Mouse (Mus musculus) ovary, postnatal 14 days (tissue): ENCODE results near the gene Nhlrc1.

Experiments
- DNase-seq: peaks from one replicate; pipeline ENCODE4 v3.0.0; 2022; ENCODE audit warnings: low spot score

Gene Nhlrc1

DNA sequence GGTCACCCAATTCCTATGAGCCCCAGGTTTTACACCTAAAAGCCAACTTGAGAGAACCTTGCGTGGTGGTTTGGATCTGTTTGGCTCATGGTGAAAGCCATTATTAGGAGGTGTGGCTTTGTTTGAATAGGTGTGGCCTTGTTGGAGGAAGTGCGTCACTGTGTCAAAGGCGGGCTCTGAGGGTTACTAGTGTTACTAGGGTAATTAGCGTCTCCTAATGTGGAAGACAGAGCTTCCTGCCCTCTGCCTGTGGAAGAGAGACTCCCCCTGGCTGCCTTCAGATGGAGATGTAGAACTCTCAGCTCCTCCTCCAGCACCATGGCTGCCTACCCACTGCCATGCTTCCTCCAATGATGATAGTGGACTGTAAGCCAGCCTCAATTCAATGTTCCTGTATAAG lies 13.1 kb downstream of the Nhlrc1 start:
- DNase-seq, result no peak

DNA sequence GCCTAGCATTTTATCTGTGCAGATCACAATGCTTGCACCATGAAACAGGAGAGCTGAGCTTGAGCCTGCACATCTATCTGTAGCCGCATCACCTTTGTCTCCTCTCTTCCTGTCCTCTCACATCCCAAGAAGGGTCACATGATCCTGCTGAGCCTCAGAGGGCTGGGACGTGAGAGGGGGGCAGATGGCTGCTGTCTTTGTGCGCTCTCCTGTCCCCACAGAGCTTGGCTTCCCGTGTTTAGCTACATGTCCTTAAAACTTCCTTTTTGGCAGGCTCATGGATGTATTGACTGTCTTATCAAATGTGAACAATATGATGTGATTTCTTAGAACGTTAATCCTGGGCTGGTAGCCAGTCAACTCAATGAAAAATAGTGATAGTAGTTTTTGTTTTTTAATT lies 15.2 kb downstream of the Nhlrc1 start:
- DNase-seq, result no peak

DNA sequence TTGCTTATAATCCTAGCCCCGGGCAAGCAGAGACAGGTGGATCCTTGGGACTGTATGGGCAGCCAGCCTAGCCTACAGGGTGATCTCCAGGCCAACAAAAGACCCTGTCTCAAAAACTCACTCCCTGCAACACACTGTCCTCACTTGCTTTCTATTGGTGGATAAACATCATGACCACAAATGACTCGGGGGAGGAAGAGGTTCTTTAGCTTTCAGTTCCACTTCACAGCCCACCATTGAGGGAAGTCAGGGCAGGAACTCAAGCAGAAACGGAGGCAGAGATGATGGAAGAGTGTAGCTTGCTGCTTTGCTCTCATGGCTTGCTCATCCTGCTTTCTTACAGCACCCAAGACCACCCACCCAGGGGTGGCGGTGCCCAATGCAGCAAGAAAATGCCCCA lies 17.3 kb downstream of the Nhlrc1 start:
- DNase-seq, result no peak

DNA sequence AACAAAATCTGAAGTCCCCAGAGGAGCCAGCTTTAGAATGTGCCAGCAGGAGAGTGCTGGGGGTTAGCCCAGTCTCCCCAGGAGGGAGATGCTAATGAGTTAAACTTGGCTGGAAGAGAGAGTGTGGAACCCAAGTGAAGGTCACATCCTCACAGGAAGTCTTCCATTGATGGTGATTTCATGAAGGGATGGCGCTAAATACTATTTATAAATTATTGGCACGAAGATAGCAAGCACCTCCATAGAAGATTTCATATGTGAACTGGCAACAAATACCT lies 21.4 kb downstream of the Nhlrc1 start:
- no peak for DNase-seq

DNA sequence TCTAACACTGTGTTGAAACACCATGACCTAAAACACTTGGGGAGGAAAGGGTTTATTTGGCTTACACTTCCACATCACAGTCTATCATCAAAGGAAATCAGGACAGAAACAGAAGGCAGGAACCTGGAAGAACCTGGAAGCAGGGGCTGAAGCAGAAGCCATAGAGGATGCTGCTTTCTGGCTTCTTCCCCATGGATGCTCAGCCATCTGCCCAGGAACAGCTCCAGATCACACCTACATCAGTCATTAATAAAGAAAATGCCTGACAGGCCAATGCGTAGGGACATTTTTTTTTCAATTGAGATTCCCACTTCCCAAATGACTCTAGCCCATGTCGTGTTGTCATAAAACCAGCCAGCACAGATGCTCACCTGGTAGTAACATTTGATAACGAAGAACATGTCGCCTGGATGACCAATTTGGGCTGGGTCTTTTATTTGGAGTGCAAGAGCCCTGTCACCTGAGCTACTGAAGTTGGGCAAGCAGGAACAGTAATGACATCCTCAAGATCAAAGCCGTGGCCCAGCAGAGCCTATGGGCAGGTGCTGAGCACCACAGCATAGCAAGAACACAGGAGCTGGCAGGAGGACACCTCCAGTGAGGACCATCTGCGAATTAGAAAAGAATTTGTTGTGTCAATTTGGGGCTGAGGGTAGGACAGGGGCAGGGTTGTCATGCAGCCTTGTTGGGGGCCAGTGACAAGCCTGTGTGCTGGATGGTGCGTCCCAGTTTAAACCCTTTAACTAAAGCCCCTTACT lies 22.0 kb downstream of the Nhlrc1 start:
- DNase-seq, result no peak

DNA sequence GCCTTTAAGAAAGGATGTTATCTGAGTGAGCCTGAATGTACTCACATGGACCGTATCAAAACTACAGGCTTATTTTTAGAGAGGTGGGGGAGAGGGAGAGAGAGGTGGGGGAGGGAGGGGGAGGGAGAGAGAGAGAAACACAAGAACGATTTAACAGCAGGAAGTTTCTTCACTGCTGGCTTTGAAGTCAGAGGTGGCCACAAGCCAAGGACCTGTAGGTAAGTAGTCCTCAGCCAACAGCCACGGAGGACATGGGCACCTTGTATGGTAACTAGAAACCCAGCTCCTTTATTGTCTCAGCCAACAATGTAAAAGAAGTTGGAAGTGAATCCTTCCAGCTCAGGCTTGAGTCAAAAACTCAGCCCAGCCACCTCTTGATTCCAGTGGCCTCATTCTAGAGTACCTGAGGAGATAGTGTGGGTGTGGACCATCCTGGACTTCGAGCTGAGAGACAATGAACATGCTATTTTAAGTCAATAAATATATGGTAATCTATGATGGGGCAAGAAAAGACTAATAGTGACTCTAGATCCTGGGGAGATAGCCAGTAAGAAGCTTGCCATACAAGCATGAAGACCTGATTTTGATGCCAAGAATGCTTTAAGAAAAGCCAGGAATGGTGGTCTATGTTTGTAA lies 24.2 kb downstream of the Nhlrc1 start:
- DNase-seq, result no peak

DNA sequence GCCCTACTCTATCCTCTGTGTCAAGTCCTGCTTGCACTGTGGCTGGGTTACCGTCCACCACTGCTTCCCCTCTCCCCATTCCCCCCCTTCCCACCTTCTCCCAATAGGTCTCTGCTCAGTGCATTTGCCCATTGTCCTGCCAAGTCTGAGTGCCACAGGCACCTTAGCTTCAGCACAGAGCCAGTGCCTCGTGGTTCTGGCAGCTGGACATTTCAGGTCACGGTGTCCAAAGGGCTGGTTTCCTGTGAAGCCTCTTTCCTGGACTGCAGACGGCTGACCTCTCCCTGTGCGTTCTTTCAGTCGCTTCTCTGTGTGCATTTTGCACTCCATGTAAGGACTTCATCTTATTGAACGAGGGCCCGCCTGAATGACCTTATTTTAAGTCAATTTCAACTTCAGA lies 26.7 kb downstream of the Nhlrc1 start:
- DNase-seq, result no peak

DNA sequence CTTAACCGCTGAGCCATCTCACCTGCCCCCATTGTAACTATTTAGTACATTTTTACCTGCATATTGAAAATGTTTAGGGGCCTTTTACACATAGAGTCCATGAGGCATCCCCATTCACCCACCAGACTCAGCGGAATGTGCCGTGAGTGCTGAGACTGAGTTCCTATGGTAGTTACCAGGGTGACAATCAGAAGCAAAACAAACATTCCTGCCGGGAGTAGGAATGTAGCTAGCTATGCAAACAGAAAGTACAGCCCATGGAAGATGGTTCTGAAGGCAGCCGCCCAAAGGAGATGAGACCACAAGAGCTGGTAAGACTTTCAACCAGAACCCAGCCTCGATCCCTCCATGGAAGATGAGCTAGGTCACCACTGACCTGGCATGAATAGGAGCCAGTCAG lies 28.4 kb downstream of the Nhlrc1 start:
- no peak for DNase-seq

DNA sequence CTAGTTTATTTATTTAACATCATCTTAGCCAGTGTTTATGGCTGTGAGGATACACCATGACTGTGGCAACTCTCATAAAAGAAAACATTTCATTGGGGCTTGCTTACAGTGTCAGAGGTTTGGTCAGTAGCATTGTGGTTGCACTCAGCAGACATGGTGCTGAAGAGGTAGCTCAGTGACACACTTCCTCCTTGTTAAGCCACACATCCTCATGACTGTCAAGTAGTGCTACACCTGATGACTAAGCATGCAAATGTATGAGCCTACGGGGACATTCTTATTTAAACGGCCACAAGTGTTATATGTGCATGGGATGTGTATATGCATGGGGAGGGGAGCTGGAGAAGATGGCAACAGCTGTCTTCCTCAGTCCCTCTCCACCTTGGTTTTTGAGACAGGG lies 30.8 kb downstream of the Nhlrc1 start:
- no peak for DNase-seq

DNA sequence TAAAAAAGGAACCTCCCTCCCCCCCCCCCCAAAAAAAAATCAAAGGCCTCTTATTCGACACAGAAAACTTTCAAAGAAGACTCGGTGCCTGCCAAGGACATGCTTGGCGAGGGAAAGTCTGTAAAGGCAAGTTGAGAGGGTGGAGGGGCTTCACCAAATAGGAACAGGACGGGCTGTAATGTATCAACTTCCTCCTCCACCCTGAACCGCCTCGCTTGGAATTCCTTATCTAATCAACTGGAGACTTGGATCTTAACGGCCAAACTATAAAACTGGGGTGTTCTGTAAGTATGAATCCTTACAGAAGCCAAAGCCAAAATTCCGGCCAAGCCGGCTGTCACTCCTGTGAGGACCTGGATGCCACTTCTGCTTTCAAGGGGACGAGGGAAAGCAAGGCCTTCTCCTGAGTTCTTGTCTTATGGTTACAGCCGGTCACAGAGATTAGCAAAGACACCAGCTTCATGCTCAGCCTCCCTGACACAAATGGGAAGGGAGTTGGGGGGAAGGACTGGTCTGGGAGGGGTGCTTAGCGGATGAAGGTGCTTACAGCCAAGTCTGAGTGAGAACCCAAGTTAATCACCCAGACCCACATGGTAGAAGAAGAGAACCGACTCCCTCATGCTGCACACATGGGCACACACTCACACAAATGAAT lies 34.7 kb downstream of the Nhlrc1 start:
- DNase-seq, result no peak

DNA sequence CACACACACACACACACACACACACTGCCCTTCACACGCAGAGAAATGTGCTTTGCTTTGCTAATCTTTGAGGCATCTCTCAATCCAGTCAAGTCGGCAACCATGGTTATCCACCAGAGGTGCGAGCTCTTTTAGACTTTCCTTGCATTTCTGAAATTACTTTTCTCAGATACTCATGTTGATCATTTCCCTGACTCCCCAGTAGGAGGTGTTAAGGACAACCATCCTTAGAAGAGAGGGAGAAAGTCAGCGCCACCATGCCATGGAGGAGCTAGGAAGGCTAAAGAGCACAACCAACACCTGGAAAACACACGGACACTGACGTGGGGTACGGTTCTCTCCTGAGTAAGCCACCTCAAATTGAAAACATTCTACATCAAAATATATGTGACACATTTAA lies 38.1 kb downstream of the Nhlrc1 start:
- DNase-seq, result no peak

DNA sequence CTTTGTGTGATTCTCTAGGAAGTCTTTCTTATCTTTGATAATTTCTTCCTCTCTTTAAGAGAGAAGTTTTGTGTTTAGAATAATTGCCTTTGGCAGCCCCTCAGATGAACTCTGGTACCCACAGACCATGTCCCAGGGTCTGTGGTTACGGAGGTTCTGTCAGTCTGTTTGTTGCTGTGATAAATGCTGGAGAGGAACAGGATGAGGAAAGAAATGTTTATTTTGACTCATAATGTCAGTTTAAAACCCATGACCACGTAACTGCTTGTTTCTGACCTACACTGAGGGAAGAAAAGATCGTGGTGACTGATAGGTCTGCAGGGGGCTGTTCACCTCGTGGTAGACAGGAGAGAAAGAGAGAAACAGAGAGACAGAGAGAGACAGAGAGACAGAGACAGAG lies 38.7 kb downstream of the Nhlrc1 start:
- no peak for DNase-seq

DNA sequence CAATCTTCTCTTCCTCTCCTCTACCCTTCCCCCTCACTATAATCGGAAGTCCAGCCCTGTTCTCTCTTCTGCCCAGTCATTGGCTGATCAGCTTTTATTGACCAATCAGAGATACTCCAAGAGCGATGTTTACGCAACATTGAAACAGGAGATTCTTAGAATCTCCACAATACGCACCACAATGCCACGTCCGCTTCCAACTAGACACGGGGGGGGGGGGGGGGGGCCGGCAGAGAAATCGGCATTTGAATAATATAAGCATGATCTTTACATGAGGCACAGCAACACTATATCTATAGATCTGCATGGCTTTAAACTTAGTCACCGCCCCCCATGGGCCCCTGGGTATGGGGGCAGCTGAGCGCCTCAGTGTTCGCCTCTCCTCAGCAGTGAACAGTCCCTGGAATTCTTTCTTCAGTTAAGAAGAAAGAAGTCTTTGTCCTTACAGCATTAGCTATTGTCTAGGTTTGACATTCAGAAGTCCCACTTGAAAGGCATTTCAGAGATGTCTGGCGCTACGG lies 39.6 kb downstream of the Nhlrc1 start:
- DNase-seq, result no peak

DNA sequence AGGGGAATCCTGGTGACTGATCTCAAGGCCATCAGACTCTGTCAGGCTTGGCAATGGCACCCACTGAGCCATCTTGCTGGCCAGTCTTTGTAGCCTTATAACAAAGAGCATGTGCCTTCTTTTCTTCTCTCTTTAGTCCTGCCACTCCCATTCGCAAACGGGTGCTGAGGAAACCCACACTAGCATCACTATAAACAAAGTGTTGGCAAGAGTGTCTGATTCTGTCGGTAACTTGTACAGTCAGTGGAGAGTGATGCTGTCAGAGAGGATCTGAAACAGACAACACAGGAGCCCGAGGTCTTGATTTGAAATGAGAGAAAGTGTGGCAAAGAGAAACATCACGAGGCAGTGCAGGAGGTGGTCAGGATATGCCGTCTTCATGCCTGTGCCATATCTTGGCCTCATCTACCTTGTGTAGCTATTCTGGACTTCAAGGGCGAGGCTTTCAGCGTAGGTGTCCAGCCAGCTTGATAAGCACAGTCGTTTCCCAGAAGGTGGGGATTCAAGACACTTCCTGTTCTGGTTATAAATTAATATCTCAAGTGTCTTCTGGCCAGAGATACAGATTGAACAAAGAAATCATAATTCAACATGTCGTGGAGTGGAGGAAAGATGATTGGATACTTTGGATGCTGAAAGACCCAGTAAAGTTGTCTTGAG lies 44.2 kb downstream of the Nhlrc1 start:
- no peak for DNase-seq

DNA sequence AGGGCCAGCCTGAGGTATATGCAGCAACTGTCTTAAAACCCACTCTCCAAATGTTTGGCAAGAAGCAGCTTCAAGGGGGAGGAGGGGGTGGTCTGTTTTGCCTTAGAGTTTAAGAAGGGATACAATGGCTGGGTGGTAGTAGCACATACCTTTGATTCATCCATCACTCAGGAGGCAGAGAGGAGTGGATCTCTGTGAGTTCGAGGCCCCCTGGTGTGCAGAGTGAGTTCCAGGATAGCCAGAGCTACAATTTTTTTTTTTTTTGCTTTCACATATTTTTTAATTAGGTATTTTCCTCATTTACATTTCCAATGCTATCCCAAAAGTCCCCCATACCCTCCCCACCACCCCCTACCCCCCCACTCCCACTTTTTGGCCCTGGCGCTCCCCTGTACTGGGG lies 46.0 kb downstream of the Nhlrc1 start:
- no peak for DNase-seq

DNA sequence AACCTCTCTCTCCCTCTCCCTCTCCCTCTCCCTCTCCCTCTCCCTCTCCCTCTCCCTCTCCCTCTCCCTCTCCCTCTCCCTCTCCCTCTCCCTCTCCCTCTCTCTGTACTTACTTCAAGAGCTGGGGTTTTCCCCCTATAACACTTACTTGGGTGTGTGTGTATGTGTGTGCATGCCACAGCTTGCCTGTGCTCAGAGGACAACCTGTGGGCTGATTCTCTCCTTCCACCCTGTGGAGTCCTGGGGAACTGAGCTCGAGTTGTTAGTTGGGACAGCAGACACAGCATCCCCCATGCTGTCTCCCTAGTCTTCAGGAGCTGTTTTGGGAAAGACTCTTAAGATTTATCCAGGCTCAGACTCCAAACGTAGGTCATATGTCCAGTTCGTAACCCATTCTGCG lies 47.3 kb downstream of the Nhlrc1 start:
- DNase-seq, result no peak
